Mouse (Mus musculus) spleen, adult 2 months (tissue): ENCODE data around the gene Doc2g. TPM values are rescaled to one million over a fixed set of nuclear protein-coding genes. Genes with fewer than 3 reads are reported as not detected.

Source experiments
- DNase-seq, 2 experiments: peaks; one replicate each; pipeline versions ENCODE4 v3.0.0 to v3.0.0-alpha.2; 2012 to 2021; ENCODE audit warnings: low spot score in 2 of 2, low read depth in 1 of 2
- H3K27ac ChIP-seq: fragments of 200-500 bp; 2 replicates; pipeline ENCODE4 v1.5.1; 2012; ENCODE audit warnings: low read length, inconsistent platforms; ENCODE audit not compliant: insufficient read depth
- H3K27me3 ChIP-seq: fragments of 200-500 bp; 2 replicates; pipeline ENCODE4 v1.6.1; 2012; ENCODE audit warnings: mild to moderate bottlenecking, moderate library complexity, low read length, inconsistent platforms; ENCODE audit not compliant: control insufficient read depth, insufficient read depth
- H3K36me3 ChIP-seq: fragments of 200-500 bp; 2 replicates; pipeline ENCODE4 v1.6.1; 2012; ENCODE audit warnings: mild to moderate bottlenecking, low read length, inconsistent platforms; ENCODE audit not compliant: control insufficient read depth, insufficient read depth
- H3K4me1 ChIP-seq: fragments of 200-500 bp; 2 replicates; pipeline ENCODE4 v1.6.1; 2011; ENCODE audit warnings: inconsistent platforms; ENCODE audit not compliant: control insufficient read depth, insufficient read depth, insufficient read length
- H3K4me3 ChIP-seq: fragments of 200-500 bp; 2 replicates; pipeline ENCODE4 v1.5.1; 2011; ENCODE audit warnings: mild to moderate bottlenecking, inconsistent platforms; ENCODE audit not compliant: insufficient read depth, insufficient read length; ENCODE audit errors: extremely low read depth
- CTCF ChIP-seq: fragments of 200-500 bp; IDR thresholded peaks from 2 replicates; pipeline ENCODE4 v1.5.1; 2011; ENCODE audit warnings: mild to moderate bottlenecking, inconsistent platforms; ENCODE audit not compliant: insufficient read depth, insufficient read length, insufficient replicate concordance; ENCODE audit errors: extremely low read depth
- POLR2A ChIP-seq: fragments of 200-500 bp; IDR thresholded peaks from 2 replicates; pipeline ENCODE4 v1.6.1; 2011; ENCODE audit warnings: low read depth, low read length, inconsistent platforms
- WGBS: fragments of 180-500 bp; shearing (Covaris S2); methylation state at CpG from one replicate; pipeline ENCODE4 v1.1.7; 2018; 5-methylcytosine and 5-hydroxymethylcytosine counted together
- polyA plus RNA-seq: library from polyadenylated mRNA; depleted of rRNA; stranded (reverse); fragments of >200 nt; gene quantifications from 2 replicates; pipeline ENCODE4 v1.2.3, GENCODE M21; 2012

Doc2g gene
- polyA plus RNA-seq, 1 experiment: 13.7 TPM

DNA sequence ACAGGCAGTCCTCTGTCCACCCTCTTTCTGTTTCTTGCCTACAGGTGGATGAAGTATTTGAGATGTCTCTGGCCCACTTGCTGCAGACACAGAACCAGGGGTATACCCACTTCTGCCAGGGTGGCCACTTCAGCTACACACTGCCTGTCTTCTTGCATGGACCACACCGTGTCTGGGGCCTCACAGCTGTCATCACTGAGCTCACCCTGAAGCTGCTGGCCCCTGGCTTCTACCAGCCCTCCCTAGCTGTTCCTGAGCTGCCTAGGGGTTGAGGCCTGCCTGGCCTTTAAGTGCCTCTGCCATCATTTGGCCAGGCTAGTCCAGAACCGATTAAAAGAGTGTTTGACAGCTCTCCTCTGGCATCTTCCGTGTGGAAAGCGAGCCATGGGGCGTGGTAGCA, 1.4 kb upstream of the Doc2g start:
- TF ChIP-seq POLR2A (no peak), CTCF (no peak)
- 94% methylated on average over 5 of the region's 5 CpGs for WGBS
- no peak overlapping the region for H3K27ac ChIP-seq
- no peak for DNase-seq
- H3K4me3 ChIP-seq: no peak overlapping the region
- H3K27me3 ChIP-seq: no peaks in the 10 kb centered on the region
- peaks cover 4% of the 10 kb centered on the region; the same call in 1 of the 2 replicates for H3K4me1 ChIP-seq
- H3K36me3 ChIP-seq: peaks cover 8% of the 10 kb centered on the region

DNA sequence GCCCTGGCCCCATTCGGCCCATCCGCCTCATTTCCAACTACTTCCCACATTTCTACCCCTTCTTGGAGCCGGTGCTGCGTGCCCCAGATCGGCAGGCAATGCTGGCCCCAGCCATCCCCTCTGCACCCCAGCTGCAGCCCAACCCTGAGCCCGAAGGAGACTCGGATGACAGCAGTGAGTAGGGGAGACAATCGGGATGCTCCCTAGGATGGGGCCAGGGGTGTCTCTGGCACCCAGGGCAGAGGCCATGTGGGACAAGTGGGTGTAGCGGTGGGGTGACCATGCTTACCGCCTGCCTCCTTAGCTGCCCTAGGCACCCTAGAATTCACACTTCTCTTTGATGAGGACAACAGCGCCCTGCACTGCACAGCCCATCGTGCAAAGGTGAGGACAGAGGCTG, 528 bp downstream of the Doc2g start:
- H3K36me3 ChIP-seq: peaks cover 19% of the 10 kb centered on the region
- H3K27ac ChIP-seq: no peak overlapping the region
- peaks cover 4% of the 10 kb centered on the region; the same call in 1 of the 2 replicates for H3K4me1 ChIP-seq
- WGBS: 85% methylated on average over 12 of the region's 12 CpGs
- TF ChIP-seq CTCF: no peak
- TF ChIP-seq POLR2A: no peak
- no peaks in the 10 kb centered on the region for H3K27me3 ChIP-seq
- no peak for DNase-seq
- no peak overlapping the region for H3K4me3 ChIP-seq

DNA sequence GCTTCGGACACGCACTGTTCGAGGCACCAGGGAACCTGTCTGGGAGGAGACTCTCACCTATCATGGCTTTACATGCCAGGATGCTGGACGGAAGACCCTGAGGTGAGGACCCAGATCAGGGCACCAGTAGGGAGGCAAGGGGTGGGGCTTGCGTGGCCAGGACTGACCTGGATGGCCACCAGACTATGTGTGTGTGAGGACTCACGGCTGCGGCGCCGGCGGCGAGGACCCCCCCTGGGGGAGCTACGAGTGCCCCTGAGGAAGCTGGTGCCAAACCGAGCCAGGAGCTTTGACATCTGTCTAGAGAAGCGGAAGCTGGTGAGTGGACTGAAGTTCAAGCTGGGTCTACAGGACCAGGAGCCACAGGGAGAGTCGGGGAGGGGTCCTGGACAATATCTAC, 1.2 kb downstream of the Doc2g start:
- 92% methylated on average over 15 of the region's 15 CpGs for WGBS
- Histone ChIP-seq H3K4me1 (peaks cover 4% of the 10 kb centered on the region; the same call in 1 of the 2 replicates), H3K4me3 (no peak overlapping the region), H3K27ac (no peak overlapping the region), H3K27me3 (no peaks in the 10 kb centered on the region), H3K36me3 (peaks cover 23% of the 10 kb centered on the region)
- TF ChIP-seq CTCF (no peak), POLR2A (no peak)
- DNase-seq: no peak

DNA sequence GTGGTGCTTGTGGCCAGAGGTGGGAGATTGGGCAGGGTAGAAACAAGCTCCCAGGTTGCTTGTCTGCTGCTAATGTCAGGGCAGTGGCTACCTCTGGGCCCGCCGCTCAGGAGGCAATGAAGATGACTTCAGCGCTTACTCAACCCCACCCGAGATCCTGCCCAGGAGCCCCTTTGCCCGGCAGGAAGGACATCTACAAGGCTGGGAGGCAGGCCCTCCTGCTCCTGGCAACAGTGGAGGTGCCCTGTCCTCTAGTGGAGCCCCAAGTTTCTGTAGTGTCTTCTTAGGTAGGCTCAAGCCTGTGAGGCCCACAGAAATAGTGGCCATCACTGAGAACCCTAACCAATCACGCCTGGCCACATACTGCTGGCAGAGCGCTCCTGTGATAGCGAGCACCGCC, 2.0 kb downstream of the Doc2g start:
- TF ChIP-seq POLR2A (no peak), CTCF (no peak)
- no peak overlapping the region for H3K27ac ChIP-seq
- H3K27me3 ChIP-seq: no peaks in the 10 kb centered on the region
- DNase-seq: no peak
- peaks cover 25% of the 10 kb centered on the region for H3K36me3 ChIP-seq
- peaks cover 4% of the 10 kb centered on the region; the same call in 1 of the 2 replicates for H3K4me1 ChIP-seq
- H3K4me3 ChIP-seq: no peak overlapping the region
- 89% methylated on average over 9 of the region's 9 CpGs for WGBS

DNA sequence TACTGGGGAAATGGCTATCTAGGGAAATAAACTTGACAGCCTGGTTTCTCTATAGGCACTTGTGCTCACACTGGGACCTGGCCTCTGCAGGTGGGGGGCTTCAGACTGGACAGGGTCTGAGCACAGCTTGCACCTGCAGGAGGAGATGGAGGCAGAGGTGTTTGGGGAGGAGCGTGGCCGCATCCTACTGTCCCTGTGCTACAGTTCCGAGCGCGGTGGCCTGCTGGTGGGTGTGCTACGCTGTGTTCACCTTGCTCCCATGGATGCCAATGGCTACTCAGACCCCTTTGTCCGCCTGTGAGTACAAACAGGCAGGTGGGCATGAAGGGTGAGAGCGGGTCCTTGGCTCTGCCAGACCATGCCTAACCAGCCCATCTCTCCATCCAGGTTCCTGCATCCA, 2.9 kb downstream of the Doc2g start:
- WGBS: 96% methylated on average over 8 of the region's 8 CpGs
- Histone ChIP-seq H3K36me3 (peaks cover 25% of the 10 kb centered on the region), H3K4me3 (no peak overlapping the region), H3K27me3 (no peaks in the 10 kb centered on the region), H3K27ac (no peak overlapping the region), H3K4me1 (peaks cover 2% of the 10 kb centered on the region; the same call in 1 of the 2 replicates)
- TF ChIP-seq POLR2A: no peak
- no peak for TF ChIP-seq CTCF
- DNase-seq: no peak

DNA sequence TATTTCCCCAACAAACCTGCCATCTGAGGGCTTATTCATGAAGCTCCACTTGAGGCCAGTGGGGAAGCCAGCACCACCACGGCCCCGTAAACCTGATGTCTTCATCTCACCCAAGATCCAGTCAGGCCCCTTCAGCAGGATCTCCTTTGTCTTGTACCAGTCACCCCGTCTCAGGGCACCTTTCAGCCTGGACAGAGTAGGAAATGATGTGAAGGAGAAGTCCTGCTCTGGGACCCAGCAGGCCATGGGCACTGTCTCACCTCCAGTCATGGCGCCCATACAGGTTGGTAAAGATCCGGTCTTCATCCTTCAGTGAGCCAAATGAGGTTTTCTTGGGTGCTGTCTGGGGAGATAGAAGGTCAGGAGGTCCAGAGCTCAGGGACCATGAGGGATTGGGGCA, 8.0 kb downstream of the Doc2g start:
- no peak for TF ChIP-seq CTCF
- Histone ChIP-seq H3K27me3 (no peaks in the 10 kb centered on the region), H3K4me3 (no peak overlapping the region), H3K36me3 (peaks cover 22% of the 10 kb centered on the region), H3K4me1 (peaks cover 9% of the 10 kb centered on the region; the same call in 1 of the 2 replicates), H3K27ac (no peak overlapping the region)
- no peak for DNase-seq
- WGBS: 96% methylated on average over 5 of the region's 5 CpGs

DNA sequence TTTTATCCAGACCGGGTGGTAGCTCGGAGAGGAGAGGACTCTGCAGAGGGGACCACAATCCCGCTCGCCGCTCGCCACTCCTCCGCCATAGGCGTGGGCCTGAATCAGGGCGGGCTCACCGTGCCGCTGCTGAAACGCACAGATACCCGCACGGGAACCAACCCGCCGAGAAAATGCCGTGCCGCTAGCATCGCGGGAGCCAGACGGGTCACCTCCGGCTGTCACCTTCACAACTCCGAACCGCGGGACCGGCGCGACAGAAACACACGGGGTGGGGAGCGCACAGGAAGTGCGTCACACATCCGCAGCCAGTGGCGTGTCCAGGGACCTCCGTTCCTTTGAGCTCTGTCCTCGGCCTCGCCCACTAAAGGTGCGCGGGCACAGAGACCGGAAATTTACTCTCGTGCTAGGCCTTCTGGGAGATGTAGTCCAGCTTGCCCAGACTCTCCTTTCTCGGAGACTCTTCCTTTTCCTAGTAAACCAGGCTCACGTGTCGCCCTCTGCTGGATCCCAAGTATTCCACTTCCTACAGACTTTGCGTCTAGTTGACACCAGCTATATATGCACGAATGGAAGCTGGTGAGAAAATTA, 9.4 kb downstream of the Doc2g start, which contains the start of gene Ndufv1:
Gene Ndufv1, minus strand, starts transcription at position 375 of the 591 bp plus-strand sequence.
- Histone ChIP-seq H3K4me1 (peaks cover 9% of the 10 kb centered on the region; the same call in 1 of the 2 replicates), H3K36me3 (peaks cover 13% of the 10 kb centered on the region), H3K27ac (peak within 1 kb of the TSS; percentile 82), H3K4me3 (peak within 1 kb of the TSS; percentile 84), H3K27me3 (no peaks in the 10 kb centered on the region)
- TF ChIP-seq CTCF: peak; percentile 11; the same call in 1 of the 2 replicates
- TF ChIP-seq POLR2A: peak; percentile 72
- peak; percentile 92 for DNase-seq
- WGBS: under 1% methylated on average over 45 of the region's 45 CpGs
